Mouse (Mus musculus): ENCODE data around the gene Pip4k2c.

DNA sequence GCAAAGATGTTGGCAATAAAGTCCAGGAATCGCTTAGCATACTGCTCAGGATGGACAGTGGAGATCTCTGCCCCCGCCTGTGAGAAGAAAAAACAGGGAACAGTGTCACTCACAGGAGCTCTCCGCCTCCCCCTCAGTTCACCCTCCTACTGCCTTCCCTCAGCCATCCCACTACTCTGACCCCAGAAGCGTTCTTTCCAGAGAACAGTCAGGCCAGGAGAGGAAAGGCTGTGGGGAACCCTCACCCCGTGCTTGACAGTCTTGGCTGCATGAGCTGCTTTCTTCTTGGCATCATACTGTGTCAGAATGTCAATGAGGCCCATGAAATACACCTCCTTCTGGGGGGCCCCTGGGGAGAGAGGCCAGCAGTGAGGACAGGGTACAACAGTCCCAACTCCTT, 12.3 kb downstream of the Pip4k2c start:
- no peak for TF ChIP-seq POLR2A (IDR thresholded peaks at IDR 0.05; ENCODE audit: low read depth, low read length)
- no peak for TF ChIP-seq CTCF (IDR thresholded peaks at IDR 0.05; ENCODE audit: extremely low read depth, insufficient read length, insufficient replicate concordance, low read depth, low read length)

Measured in small intestine, adult 2 months (tissue).